Mouse (Mus musculus) kidney, adult 18-20 months (tissue): ENCODE measurements around the gene Slc25a21.

Source experiments
- DNase-seq: peaks from one replicate; pipeline ENCODE4 v3.0.0; 2021

Slc25a21 gene

GRCm38 (mm10) chr12:56876549-56876948 lies 320.7 kb downstream of the Slc25a21 start:
- no peak for DNase-seq

GRCm38 (mm10) chr12:56873204-56873603 lies 324.1 kb downstream of the Slc25a21 start:
- no peak for DNase-seq

DNA sequence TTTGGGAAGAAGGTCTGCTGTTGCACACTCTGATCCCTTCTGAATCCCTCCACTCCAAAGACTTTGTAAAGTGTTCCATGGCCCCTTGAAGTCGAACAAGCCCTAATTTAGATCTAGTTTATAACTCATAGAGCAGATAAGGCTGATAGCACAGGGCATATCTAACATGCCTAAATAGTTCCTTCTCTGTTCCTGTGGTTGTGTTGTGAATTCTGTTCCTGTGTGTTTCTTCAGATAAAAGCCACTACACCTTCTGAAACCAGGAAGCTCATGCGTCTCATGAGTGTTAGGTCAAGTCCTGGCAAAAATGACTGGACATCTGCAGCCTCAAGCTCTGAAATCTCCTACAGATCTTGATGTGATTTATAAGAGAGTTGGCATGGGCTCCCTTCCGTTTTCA lies 326.7 kb downstream of the Slc25a21 start:
- no peak for DNase-seq

DNA sequence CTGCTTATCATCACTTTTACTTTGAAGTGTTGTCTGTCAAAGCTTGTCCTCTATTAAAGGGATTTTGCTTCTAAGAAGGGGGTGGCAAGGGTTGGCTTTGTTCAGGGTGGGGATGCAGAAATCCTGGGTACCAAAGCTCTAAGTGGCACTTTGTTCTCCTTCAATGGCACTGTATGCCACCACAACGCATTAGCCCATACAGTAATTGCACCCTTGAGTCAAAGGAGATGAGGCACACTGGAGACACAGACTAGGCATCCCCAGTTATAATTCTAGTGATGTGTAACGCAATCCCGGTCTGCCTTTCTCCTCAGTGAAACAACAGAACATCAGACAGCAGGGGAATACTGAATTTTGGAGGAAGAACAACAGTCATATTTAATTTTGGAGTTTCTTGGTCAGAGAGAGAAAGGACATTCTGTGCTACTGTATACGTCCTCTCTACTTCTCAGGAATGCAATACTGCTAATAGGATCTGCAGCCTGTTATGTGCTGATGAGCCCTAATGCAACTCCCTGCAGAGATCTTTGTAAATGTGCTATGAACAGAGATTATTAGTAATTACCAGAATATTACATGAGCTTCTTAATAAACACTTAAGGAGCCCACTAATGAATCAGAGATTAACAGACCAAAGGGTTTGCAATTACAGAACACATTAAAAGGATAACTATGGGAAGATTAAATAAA lies 333.3 kb downstream of the Slc25a21 start:
- DNase-seq, result no peak

GRCm38 (mm10) chr12:56852679-56853078 lies 344.6 kb downstream of the Slc25a21 start:
- DNase-seq, result no peak

DNA sequence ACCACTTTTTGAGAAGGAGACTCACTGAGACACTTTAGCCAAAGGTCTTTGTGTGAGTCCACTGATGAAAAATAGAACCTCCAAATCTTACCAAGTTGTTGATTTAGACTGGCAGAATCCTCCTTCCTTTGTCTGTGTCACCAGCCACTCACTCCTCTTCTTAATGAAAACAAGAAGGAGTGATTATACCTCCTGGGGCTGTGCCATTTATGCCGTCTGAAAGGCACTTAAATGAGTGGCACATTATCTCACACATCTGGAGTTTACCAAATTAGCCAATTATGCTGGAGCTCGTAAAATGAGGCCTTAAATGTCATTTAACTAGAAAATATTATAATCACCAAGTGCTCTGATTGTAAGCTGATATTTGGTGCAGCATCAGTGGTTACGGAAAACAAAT lies 345.8 kb downstream of the Slc25a21 start:
- DNase-seq, result no peak

DNA sequence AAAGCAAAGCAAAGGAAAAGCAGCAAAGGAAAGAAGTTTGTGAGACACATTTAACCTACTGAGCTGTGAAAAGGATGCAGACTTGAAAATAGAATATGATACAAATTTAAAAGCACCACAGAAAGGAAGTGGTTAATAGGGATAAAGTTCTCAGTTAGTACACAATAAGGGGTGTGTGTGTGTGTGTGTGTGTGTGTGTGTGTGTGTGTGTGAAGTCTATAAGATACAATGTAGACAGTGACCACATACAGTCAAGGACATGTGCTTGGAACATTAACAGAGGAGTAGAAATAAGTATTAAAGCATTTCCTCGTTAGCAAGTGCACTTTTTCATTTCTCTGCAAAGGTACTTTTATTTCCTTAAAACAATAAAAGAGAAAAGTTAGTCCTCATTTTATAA lies 367.3 kb downstream of the Slc25a21 start:
- DNase-seq, result no peak

DNA sequence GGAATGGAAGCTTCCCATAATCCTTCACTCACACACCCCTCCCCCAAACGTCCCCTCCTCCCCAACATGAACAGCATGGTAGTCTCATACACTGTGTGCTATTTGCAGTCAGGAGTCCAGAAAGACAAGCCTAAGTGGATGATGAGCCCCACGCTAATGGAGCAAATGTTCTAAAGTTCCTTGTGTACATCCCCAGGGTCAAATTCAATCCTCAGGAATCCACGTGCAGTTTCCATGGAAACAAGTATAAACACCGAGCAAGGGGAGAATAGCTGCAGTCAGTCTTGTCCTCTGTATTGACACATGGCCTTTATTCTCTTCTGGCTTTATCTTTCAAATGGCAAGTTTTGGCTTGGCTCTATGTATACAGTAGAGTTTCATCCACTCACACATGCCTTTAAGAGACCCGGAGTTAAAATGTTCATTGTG lies 367.8 kb downstream of the Slc25a21 start:
- DNase-seq, result no peak

- no peak for DNase-seq
Measured at GRCm38 (mm10) chr12:56827808-56828384, 369.4 kb downstream of the Slc25a21 start.

- no peak for DNase-seq
Measured at GRCm38 (mm10) chr12:56824688-56825087, 372.6 kb downstream of the Slc25a21 start.

DNA sequence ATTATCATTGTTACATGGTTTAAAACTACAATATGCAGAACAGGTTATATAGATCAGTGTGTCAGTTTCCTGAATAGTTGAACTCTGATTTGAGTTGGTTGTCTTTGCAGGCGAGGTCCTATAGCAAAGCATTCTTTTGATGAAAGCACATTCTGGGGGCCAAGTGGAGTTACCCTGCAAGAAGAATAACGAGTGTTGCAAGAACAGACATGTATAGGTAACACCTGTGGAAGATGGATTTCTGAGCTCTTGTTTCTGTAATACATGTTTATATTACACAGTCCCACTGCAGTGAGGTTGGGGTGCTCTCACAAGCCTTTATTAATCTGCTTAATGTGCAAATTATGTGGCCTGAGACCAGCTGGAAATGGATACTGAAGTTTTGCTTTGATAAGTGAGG lies 375.1 kb downstream of the Slc25a21 start:
- no peak for DNase-seq

DNA sequence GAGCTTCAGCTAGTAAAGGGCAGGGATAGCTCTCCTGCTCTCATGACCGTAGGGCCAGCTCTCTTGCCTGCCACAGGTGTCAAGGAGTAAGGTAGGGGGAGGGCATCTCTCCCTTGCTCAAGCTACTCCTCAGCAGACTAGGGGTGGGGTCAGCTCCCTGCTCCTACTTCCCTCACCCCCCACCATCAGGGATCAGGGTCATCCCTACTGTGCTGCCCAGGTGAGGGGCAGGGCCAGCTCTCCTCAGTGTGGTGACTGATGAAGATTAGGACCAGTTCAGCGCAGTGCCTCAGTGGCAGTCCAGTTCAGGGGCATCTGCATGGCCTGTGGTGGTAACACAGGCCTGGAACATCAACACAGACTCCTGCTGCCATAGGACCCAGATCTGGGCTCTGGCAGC lies 376.7 kb downstream of the Slc25a21 start:
- no peak for DNase-seq

GRCm38 (mm10) chr12:56807483-56807882 lies 389.8 kb downstream of the Slc25a21 start:
- DNase-seq, result no peak

GRCm38 (mm10) chr12:56807078-56807477 lies 390.2 kb downstream of the Slc25a21 start:
- no peak for DNase-seq

GRCm38 (mm10) chr12:56804487-56804886 lies 392.8 kb downstream of the Slc25a21 start:
- DNase-seq, result no peak

- DNase-seq, result no peak
Measured at GRCm38 (mm10) chr12:56798641-56799415, 398.4 kb downstream of the Slc25a21 start.

DNA sequence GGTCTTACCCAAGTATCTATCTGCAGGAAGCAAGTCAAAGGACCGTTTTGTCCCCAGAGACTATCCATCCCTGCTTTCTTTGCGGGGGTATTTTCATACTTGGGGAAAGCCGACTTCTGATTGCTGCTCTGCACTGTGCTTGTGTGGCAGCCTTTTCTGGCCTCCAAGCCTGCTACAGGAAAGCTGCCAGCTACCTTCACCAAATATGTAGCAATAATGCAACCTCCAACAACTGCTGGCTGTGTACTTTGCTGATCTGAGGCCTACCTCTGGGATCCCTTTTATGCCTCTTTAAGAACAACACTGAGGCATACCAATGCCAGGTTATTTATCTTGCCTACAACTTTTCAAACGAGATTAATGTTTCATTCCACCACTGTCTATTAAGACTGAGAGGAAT lies 408.0 kb downstream of the Slc25a21 start:
- no peak for DNase-seq

DNA sequence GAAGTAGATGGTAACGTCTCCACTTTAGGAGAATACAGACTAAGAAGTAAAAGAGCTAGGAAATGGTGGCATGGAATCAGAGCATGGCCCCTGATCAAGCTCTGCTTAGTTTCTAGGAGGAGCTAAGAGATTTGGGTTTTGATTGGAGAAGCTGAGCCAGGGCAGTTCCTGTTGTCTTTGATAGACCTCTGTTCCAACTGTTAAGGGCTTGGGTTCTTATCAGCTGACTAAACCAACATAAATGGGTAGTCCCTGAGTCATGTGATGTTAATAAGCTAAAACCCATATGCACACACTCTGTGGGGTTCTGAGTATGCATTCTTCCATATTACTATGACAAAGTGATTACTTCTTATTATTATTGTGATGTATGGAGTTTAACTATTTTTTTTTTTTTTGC lies 412.0 kb downstream of the Slc25a21 start:
- DNase-seq, result no peak

GRCm38 (mm10) chr12:56781196-56781595 lies 416.1 kb downstream of the Slc25a21 start:
- DNase-seq, result no peak

DNA sequence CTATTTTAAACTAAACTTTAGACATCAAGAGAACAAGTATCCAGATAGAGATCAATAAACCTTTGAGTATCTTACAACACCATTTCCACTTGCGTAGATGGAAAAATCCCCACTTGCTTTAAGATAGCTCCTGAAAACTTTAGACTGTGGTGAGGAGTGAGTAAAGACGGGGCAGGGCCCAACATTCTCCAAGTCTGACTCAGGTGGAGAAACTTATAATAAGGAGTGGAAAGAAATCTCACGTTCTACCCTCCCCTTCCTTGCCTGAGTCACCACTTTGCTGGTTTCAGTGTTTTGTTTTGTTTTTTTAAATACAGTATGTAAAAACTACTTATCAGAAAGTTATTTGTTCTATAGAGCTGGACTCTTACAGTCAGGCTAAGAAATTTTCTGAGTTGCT lies 417.7 kb downstream of the Slc25a21 start:
- no peak for DNase-seq

DNA sequence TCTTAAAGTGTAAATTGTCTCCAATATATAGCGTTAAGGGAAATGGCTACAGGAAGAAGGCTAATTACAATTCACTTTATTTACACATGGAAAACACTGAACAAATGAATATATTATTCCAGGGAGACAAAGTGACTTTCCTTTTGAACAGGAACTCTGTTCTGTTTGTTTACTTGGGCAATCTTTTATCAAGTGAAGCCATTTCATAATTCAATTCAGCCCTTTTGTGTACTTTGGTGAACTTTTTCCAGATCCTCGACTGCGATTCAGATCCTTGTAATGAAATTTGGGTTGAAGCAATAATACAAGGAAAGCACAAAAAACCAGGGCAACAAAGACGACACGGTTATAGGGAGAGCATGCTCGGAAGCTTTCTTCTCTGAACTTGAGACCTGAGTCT lies 423.3 kb downstream of the Slc25a21 start:
- DNase-seq, result no peak

- DNase-seq, result no peak
Measured at GRCm38 (mm10) chr12:56769421-56769820, 427.9 kb downstream of the Slc25a21 start.

- DNase-seq, result no peak
Measured at GRCm38 (mm10) chr12:56767474-56767873, 429.8 kb downstream of the Slc25a21 start.

GRCm38 (mm10) chr12:56737104-56737503 lies 460.2 kb downstream of the Slc25a21 start:
- no peak for DNase-seq
